Mouse (Mus musculus): Measurements from ENCODE around the gene Taf3.

GRCm38 (mm10) chr2:9883803-9884532, 164.4 kb downstream of the Taf3 start:
- TF ChIP-seq EP300 (IDR thresholded peaks at IDR 0.05; ENCODE audit: low read depth) (no peak), CTCF (IDR thresholded peaks at IDR 0.05; ENCODE audit: low read depth) (no peak)
